Mouse (Mus musculus) stomach, embryonic 16.5 days (tissue): ENCODE results near the gene Tnrc6b. TPM values are rescaled to one million over a fixed set of nuclear protein-coding genes. Genes with fewer than 3 reads are reported as not detected.

Source experiments
- ATAC-seq: fragments of 200-750 bp; cut with Nextera tagmentation; 2 replicates; pipeline ENCODE4 v1.8.0; 2017; ENCODE audit warnings: moderate number of reproducible peaks, moderate TSS enrichment; ENCODE audit not compliant: insufficient read depth, low FRiP score
- H3K27ac ChIP-seq: fragments of 300-500 bp; sonication (generic); 2 replicates; pipeline ENCODE4 v1.5.1; 2014; ENCODE audit warnings: low read length
- H3K27me3 ChIP-seq: fragments of 300-500 bp; sonication (generic); 2 replicates; pipeline ENCODE4 v1.6.1; 2014; ENCODE audit warnings: low read length, control low read depth, mixed read lengths; ENCODE audit not compliant: control insufficient read depth, insufficient read depth
- H3K36me3 ChIP-seq: fragments of 300-500 bp; sonication (generic); 2 replicates; pipeline ENCODE4 v1.6.1; 2014; ENCODE audit warnings: low read length; ENCODE audit not compliant: control insufficient read depth, insufficient read depth
- H3K4me1 ChIP-seq: fragments of 300-500 bp; sonication (generic); 2 replicates; pipeline ENCODE4 v1.6.1; 2014; ENCODE audit warnings: low read length, control low read depth, mixed read lengths; ENCODE audit not compliant: control insufficient read depth, insufficient read depth
- H3K4me2 ChIP-seq: fragments of 300-500 bp; sonication (generic); 2 replicates; pipeline ENCODE4 v1.6.1; 2014; ENCODE audit warnings: low read depth, low read length, mixed read lengths
- H3K4me3 ChIP-seq: fragments of 300-500 bp; sonication (generic); replicated peaks from 2 replicates; pipeline ENCODE4 v1.5.1; 2014; ENCODE audit warnings: mild to moderate bottlenecking, low read length
- H3K9ac ChIP-seq: fragments of 300-500 bp; sonication (generic); 2 replicates; pipeline ENCODE4 v1.6.1; 2014; ENCODE audit warnings: low read length
- H3K9me3 ChIP-seq: fragments of 300-500 bp; sonication (generic); replicated peaks from 2 replicates; pipeline ENCODE4 v1.6.1; 2016; ENCODE audit warnings: low read length, control low read depth; ENCODE audit not compliant: control insufficient read depth
- WGBS: fragments of 180-500 bp; shearing (Covaris S2); extraction: QIAGEN DNeasy Blood & Tissue Kit; methylation state at CpG from one replicate; pipeline ENCODE4 v1.1.7; 2014; 5-methylcytosine and 5-hydroxymethylcytosine counted together
- polyA plus RNA-seq: library from polyadenylated mRNA; unstranded; fragments of >200 nt; fragmentation: Nextera tagmentation; extraction: Ambion mirVana; gene quantifications from 2 replicates; pipeline ENCODE4 v1.2.1, GENCODE M21; 2015

Tnrc6b gene
- polyA plus RNA-seq, 1 experiment from 2014 or later: 29.9 TPM

- Histone ChIP-seq H3K27me3 (no peaks in the 10 kb centered on the region), H3K36me3 (0 out of 2 replicates have a peak, but pooled peaks cover 3% of the 10 kb centered on the region), H3K4me1 (peaks cover 4% of the 10 kb centered on the region; the same call in 1 of the 2 replicates), H3K4me2 (no peak overlapping the region), H3K4me3 (no peak overlapping the region), H3K9me3 (no peaks in the 10 kb centered on the region), H3K27ac (no peak overlapping the region), H3K9ac (no peak overlapping the region)
- WGBS: 29% methylated on average over 1 of the region's 1 CpGs
- no peak for ATAC-seq
These were observed 111.2 kb downstream of the Tnrc6b start for GRCm38 (mm10) chr15:80822276-80822675.

GRCm38 (mm10) chr15:80831170-80831569 is 120.1 kb downstream of the Tnrc6b start:
- H3K27ac ChIP-seq: no peak overlapping the region
- no peaks in the 10 kb centered on the region for H3K27me3 ChIP-seq
- H3K9ac ChIP-seq: no peak overlapping the region
- ATAC-seq: no peak
- H3K9me3 ChIP-seq: no peaks in the 10 kb centered on the region
- H3K4me2 ChIP-seq: no peak overlapping the region
- 64% methylated on average over 3 of the region's 3 CpGs for WGBS
- no peak overlapping the region for H3K4me3 ChIP-seq
- no peaks in the 10 kb centered on the region for H3K36me3 ChIP-seq
- H3K4me1 ChIP-seq: peaks cover 12% of the 10 kb centered on the region

- WGBS: 50% methylated on average over 3 of the region's 3 CpGs
- Histone ChIP-seq H3K27me3 (no peaks in the 10 kb centered on the region), H3K9ac (no peak overlapping the region), H3K9me3 (no peaks in the 10 kb centered on the region), H3K4me2 (no peak overlapping the region), H3K27ac (no peak overlapping the region), H3K36me3 (no peaks in the 10 kb centered on the region), H3K4me3 (no peak overlapping the region), H3K4me1 (peaks cover 18% of the 10 kb centered on the region)
- ATAC-seq: no peak
These were observed 121.7 kb downstream of the Tnrc6b start for GRCm38 (mm10) chr15:80832808-80833207.

- 53% methylated on average over 3 of the region's 3 CpGs for WGBS
- Histone ChIP-seq H3K9me3 (no peaks in the 10 kb centered on the region), H3K27me3 (no peaks in the 10 kb centered on the region), H3K27ac (no peak overlapping the region), H3K4me3 (no peak overlapping the region), H3K9ac (no peak overlapping the region), H3K36me3 (no peaks in the 10 kb centered on the region), H3K4me1 (peaks cover 24% of the 10 kb centered on the region), H3K4me2 (no peak overlapping the region)
- ATAC-seq: no peak
These were observed 125.1 kb downstream of the Tnrc6b start for GRCm38 (mm10) chr15:80836246-80836645.

- H3K36me3 ChIP-seq: no peaks in the 10 kb centered on the region
- no peak overlapping the region for H3K4me3 ChIP-seq
- H3K27ac ChIP-seq: no peak overlapping the region
- no peak overlapping the region for H3K9ac ChIP-seq
- 56% methylated on average over 4 of the region's 4 CpGs for WGBS
- H3K4me2 ChIP-seq: no peak overlapping the region
- ATAC-seq: no peak
- no peaks in the 10 kb centered on the region for H3K27me3 ChIP-seq
- peaks cover 30% of the 10 kb centered on the region for H3K4me1 ChIP-seq
- no peaks in the 10 kb centered on the region for H3K9me3 ChIP-seq
These were observed 127.7 kb downstream of the Tnrc6b start for GRCm38 (mm10) chr15:80838836-80839235.

- H3K4me3 ChIP-seq: no peak overlapping the region
- 71% methylated on average over 9 of the region's 9 CpGs for WGBS
- H3K9ac ChIP-seq: no peak overlapping the region
- ATAC-seq: no peak
- H3K36me3 ChIP-seq: no peaks in the 10 kb centered on the region
- H3K9me3 ChIP-seq: no peaks in the 10 kb centered on the region
- H3K4me2 ChIP-seq: no peak overlapping the region
- peak overlapping the region; percentile 15; the same call in 1 of the 2 replicates for H3K27ac ChIP-seq
- no peaks in the 10 kb centered on the region for H3K27me3 ChIP-seq
- peaks cover 30% of the 10 kb centered on the region for H3K4me1 ChIP-seq
These were observed 128.7 kb downstream of the Tnrc6b start for GRCm38 (mm10) chr15:80839653-80840420.

GRCm38 (mm10) chr15:80844262-80844661 is 133.1 kb downstream of the Tnrc6b start:
- Histone ChIP-seq H3K4me1 (peaks cover 12% of the 10 kb centered on the region; the same call in 1 of the 2 replicates), H3K36me3 (no peaks in the 10 kb centered on the region), H3K27me3 (no peaks in the 10 kb centered on the region), H3K27ac (no peak overlapping the region), H3K9me3 (no peaks in the 10 kb centered on the region), H3K4me3 (no peak overlapping the region), H3K4me2 (no peak overlapping the region), H3K9ac (no peak overlapping the region)
- WGBS: 75% methylated on average over 1 of the region's 1 CpGs
- ATAC-seq: no peak

GRCm38 (mm10) chr15:80844926-80845325 is 133.8 kb downstream of the Tnrc6b start:
- Histone ChIP-seq H3K4me2 (no peak overlapping the region), H3K4me1 (peaks cover 7% of the 10 kb centered on the region; the same call in 1 of the 2 replicates), H3K27me3 (no peaks in the 10 kb centered on the region), H3K4me3 (no peak overlapping the region), H3K9me3 (no peaks in the 10 kb centered on the region), H3K27ac (no peak overlapping the region), H3K9ac (no peak overlapping the region), H3K36me3 (no peaks in the 10 kb centered on the region)
- WGBS: 89% methylated on average over 2 of the region's 2 CpGs
- ATAC-seq: no peak

GRCm38 (mm10) chr15:80850004-80850403 is 138.9 kb downstream of the Tnrc6b start:
- H3K4me2 ChIP-seq: no peak overlapping the region
- H3K9me3 ChIP-seq: no peaks in the 10 kb centered on the region
- H3K27me3 ChIP-seq: no peaks in the 10 kb centered on the region
- peak overlapping the region; percentile 46; the same call in 1 of the 2 replicates for H3K27ac ChIP-seq
- H3K9ac ChIP-seq: no peak overlapping the region
- no peaks in the 10 kb centered on the region for H3K4me1 ChIP-seq
- peak; percentile 44; the same call in 1 of the 2 replicates for ATAC-seq
- H3K4me3 ChIP-seq: no peak overlapping the region
- no peaks in the 10 kb centered on the region for H3K36me3 ChIP-seq
- 56% methylated on average over 8 of the region's 8 CpGs for WGBS
